Mouse (Mus musculus) adrenal gland, adult 18-20 months (tissue): ENCODE results near the gene Large1. TPM values are rescaled to one million over a fixed set of nuclear protein-coding genes. Genes with fewer than 3 reads are reported as not detected.
A peak's percentile ranks its signal among the peaks of the same experiment; 100 is the strongest.
"Not testable (repeated sequence)": the region's sequence is repeated elsewhere in the genome, so short reads cannot be mapped to it uniquely, and the experiment has no call there.

Experiments used
- DNase-seq, 2 experiments: peaks; one replicate each; pipeline ENCODE4 v3.0.0; 2021 to 2022; ENCODE audit warnings: low spot score in 2 of 2
- total RNA-seq, 2 experiments: library from RNA; stranded (reverse); gene quantifications; 1 replicate in 1 of 2; 2 replicates in 1 of 2; pipeline ENCODE4 v1.2.3; 2021

Large1 gene
- total RNA-seq, 2 experiments from 2014 or later = 19.6 to 25.0 TPM

DNA sequence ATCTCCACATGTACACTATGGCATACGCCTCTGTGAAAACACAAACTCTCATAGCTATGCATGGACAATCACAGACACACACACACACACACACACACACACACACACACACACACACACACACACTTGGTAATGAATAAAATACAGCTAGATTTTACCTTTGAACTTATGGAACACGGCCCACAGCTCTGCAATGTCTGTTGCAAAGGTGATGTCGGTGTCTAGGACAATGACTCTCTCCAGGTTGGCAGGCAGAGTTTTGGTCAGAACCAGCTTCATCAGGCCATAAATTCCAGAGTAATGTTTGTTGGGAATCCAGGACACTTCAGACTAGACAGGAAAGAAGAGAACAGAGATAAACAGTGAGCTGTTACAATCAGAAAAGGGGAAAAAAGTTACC is 305.2 kb downstream of the Large1 start:
- DNase-seq = no peak

DNA sequence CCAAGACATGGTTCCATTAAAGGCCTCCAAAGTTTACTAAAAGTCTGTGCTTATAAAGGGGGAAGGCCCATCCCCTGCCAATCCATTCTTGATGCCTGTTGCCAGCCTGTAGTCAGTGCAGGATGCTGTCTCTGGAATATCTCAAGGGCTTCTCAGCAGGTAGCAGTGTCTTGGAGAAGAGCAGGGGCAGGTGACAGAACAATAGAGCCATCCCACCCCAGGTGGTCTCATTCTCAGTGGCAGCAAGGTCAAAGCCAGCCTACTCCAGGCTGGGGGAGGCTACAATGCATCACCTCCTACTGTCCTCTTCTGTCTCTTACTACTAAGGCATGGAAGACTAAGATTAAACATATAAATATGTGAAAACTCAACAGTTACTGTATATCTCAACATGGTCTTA is 323.6 kb downstream of the Large1 start:
- DNase-seq = no peak

DNA sequence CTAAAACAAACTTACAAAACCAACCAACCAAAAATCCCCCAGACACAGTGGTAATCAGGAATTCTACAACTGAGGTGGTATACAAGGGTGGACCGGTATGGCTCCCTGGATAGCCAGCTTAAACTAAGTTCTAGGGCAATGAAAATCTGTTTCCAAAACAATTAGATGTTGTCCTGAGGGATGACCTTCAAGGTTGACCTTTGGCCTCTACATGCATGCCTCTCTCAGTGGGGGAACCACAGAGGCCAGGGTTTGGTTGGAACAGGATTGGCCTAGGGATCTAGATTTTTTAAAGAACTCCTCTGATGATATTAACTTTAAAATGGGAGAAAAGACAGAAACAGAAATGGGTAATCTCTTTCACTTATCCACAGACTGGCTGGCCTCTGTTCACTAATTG is 335.1 kb downstream of the Large1 start:
- DNase-seq = no peak

DNA sequence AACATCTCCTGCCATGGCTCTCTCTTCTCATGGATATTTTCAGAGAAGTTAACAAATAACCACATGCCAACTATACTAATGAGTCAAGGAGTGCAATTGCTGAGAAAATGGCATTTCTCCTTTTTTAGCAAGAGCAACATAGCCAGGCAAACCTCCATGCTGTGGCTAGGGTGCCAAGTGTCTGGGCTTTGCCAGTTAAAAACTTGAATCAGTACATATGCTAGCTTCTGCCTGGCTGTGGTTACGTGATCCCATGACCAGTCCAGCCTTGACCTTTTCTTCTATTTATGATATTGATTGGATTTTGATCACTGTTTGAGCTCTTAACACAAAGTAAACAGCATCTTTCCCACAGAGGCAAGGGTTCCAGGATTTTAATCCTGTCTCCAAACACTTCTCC is 335.7 kb downstream of the Large1 start:
- DNase-seq = no peak

DNA sequence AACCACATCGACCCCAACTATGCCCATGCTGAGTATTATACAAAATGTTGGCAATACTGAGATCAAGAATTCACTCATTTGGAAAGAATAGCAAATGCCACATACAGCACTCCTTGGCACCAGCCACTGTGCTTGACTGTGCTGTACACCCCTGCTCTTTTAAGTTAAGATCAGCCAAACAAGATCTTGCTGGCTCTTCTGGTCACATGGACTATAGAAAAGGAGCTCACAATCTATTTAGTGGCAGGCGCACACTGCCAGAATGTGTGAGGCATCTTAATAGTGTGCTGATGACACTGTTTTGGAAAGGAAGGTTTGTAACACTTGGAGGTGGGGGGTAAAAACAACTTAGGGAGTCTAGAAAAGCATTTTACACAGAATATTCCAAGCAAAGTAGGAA is 337.0 kb downstream of the Large1 start:
- DNase-seq = no peak

DNA sequence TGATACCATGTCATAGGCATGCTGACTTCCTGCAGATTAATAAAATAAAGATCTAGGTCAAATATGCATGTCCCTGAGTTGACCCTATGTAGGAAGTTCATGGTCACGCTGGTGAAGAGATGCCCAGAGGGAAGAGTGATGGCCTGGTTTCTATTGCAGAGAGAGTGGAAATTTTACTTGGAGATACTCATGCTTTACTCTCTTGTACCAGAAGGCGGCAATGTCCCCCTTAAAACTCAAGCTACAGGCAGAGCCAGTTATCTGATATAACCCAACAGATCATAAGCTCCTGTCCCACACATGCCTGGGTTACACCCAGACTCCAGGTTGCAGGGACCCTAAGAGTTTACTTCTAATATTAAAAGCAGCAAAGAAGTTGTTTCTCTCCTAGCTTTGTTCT is 345.9 kb downstream of the Large1 start:
- no peak for DNase-seq

DNA sequence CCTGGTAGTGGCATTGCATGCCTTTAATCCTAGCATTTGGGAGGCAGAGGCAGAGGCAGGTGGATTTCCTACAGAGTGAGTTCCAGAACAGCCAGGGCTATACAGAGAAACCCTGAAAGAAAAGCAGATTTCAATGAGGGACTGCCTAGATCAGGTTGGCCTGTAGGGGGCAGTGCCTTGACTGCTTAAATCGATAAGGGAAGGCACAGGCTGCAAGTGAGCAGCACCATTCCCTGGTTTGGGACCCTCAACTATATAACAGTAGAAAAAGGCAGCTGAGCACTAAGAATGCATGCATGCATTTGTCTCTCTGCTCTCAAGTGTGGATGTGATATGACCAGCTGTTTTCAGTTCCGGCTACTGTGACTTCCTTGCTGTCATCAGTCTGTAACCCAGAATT is 349.5 kb downstream of the Large1 start:
- peak in 1 of 2 experiments; percentile 28 for DNase-seq

DNA sequence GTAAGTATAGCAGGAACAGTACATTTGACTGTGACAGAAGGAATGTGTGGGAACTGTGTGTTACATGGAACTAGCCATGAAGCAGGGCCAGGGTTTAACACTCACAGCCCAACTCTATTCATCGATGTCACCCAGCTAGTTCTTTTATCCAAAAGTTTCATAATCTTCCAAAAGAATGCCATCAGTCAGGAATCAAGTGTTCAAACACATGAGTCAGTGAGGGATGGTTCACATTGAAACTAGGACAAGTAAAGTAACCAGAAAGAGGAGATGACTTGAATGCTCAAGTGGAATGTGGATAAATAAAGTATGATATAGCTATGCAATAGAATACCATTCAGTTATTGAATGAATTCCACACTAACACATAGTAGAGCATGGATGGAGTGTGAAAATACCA is 359.5 kb downstream of the Large1 start:
- DNase-seq = no peak

DNA sequence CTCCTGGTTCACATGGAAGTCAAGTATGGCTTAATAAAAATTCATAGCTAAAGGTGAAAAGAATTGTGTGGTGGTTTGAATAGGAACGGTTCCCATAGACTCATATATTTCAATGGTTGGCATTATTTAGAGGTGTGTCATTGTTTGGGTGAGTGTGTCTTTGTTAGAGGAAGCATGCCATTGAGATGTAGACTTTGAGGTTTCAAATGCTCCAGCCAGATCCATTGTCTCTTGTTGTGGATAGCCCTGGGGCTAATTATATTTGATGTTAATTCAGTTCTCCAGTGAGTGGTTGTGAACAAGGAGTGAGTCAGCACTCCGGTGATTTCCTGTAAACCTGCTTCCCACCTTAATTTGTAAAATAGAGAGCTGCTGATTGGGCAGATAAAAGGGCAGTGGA is 362.9 kb downstream of the Large1 start:
- DNase-seq = no peak

DNA sequence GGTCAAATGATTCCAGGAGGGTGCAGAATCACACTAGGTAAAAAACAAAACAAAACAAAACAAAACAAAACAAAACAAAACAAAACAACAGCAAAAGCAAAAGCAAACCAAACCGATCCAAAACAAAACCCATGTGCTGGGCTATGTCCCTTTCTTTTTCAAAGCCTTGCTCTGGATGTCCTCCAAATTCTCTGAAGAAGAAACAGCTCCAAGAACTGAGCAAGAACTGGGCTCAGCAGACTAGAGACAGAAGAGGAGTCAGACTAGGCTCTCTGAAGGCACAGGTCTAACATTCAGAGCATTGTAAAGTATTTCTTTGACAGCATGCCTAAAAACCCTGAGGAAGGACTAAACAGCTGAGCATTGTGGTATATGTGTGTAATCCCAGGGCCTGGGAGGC is 370.5 kb downstream of the Large1 start:
- no peak for DNase-seq

DNA sequence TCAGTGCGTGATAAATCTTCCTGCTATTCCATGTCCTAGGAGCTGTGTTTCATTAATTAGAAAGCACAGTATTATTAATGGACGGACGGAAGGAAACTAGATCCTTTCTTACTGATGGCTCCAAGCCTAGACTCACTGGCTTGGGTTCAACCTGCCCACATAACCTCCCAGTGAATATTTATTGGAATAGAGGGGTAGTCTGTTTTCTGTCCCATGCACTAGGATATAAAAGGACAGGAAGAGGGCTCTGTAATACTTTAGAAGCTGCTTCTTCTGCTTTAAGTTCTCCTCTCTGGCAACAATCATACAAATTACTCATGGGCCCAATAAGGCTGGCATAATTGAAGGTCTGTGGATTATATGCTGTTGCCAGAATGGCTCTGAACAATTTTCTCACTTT is 398.3 kb downstream of the Large1 start:
- DNase-seq = no peak

DNA sequence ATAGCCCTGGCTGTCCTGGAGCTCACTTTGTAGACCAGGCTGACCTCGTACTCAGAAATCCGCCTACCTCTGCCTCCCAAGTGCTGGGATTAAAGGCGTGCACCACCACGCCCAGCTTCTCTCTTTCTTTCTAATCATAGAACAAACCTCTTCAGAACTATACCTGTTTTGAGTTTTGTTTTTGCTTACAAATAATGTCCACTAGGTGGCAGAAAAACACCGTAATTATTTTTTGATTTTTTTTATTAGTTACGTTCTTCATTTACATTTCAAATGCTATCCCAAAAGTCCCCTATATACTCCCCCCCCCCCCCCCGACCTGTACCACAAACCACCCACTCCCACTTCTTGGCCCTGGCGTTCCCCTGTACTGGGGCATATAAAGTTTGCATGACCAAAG is 411.9 kb downstream of the Large1 start:
- not testable (repeated sequence) for DNase-seq

DNA sequence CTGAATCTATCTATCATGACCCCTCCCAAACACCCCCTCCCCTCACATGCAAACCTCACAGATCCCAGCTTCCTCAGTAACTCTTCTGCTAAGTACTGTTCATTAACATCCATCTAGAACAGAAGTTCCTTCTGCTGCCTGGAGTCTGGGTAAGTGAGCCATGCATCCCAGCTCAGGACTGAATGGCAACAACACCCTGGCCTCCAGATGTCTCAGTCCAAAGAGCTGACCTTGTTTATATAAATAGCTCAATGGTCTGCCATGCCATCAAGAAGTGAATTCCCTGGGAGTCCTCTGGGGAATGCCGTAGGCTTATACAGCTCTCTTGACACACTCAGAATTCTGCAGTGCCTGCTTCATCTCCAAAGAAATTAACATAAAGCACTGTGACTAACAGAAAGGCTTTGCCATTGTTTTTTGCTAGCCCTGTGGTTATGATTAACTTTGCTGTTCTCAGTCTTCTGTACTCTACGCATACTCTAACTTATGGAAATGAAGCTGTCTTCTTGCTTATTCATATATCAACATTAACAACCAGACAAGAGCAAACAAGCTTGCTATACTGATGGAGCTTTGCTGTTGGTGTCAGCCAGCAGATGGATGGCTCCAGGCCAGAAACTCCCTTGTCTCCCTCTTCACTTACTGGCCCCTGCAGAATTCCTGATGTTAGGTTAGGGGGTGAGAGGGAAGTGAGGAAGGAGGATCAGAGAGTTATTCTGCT is 434.0 kb downstream of the Large1 start:
- DNase-seq = no peak

DNA sequence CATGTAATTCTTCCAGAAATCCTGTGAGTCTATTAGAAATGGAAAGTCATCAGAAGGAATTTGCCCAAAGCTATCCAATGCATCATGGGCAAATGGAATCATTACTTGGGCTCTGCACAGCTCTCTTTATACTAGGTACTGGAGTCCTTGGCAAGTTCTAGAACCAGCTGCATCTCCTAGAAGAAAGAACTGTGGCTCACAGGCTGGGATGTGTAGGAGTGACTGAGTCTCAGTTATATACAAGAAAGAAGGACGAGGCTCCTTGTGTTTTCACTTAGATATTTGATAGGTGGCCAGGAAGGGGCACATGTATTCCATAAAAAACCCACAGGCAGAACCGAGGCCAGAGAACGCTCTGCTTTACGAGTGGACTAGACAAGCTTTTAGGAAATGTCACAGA is 447.8 kb downstream of the Large1 start:
- DNase-seq = no peak

DNA sequence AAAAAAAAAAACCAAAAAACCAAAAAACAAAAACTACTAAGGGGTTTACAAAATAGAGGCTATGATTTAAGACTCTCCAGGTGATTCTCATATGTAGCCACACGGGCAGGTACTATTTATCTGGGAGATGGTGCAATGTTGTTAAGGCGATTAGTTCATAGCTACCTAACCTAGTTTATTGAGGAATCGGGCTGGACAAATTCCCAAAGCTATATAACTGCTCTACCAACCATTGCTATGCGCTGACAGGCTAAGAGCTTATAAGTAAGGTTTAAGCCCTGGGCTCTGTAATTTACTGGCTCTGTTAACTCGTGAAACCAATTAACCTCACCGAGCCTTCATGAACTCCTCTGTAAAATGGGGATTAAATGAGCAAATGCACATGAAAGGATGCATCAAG is 451.7 kb downstream of the Large1 start:
- no peak for DNase-seq

DNA sequence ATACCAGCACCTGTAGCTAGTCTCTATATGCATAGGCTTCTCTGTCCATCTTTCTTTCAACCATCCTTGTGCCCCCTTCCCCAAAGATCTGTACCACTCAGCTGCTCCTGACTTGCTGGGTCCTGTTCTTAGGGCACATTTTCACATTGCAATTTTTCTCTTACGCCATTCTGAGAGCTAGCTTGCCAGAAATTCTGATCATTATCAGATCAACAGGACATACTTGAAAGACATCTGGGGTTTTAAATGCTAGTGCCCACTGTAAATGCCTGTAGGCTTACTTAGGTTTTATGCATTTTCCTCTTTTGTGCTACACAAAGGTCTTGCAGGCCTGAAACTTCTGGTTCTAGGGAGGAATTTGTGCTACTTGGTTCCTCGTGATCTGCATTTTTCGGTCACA is 454.0 kb downstream of the Large1 start:
- no peak for DNase-seq

DNA sequence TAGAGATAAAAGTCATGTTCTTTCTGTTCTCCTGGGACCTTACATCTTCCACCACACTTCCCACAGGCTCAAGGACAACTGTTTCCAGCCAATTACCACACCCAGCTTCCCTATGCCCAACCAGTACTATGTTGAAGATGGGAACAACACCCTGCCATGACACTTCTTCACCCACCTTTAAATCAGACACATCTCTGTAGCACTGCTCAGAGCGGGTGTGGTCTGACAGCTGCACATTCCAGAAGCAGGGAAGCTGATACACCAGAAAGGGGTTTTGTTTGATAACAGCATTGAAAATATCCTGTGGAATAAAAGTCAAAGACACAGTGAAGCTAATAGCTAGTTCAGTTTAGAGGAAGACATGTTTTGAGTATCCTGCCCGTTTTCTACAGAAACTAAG is 470.3 kb downstream of the Large1 start:
- DNase-seq = no peak

DNA sequence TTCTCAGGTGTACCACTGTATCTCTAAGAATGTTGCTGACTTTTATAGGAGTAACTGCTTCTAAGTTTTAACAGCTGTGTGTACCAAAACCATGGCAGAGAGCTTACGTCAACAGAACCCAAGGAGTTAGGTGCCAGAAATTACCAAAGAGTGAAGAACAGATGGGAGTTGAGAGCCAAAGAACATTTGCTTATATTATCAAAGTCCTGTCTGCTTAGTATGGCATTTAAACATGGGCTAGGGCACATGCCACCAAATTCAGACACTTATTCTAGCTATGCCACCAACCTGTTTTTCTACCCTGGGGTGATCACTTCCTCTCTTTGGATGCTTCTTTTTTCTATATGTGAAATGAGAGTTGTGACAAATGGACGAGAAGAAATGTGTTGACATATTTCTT is 479.9 kb downstream of the Large1 start:
- no peak for DNase-seq

DNA sequence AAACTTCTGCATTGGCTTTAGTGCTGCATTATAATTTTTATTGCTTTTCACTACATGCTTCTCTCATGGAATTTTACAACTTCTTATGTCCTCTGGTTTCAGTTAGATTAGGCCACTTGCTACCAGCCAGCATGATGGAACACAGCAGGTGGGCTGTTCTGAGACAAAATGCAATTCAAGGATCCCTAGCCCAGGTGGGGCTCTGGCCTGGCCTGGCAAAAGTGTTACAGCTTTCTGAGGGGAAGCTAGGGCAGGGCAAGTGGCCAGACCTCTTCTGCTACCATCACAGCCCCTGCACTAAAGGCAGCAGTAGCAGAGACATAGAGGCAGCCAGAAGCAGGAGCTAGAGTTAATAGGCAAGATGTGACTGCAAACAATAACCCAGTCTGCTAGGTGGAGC is 506.5 kb downstream of the Large1 start:
- DNase-seq = no peak

DNA sequence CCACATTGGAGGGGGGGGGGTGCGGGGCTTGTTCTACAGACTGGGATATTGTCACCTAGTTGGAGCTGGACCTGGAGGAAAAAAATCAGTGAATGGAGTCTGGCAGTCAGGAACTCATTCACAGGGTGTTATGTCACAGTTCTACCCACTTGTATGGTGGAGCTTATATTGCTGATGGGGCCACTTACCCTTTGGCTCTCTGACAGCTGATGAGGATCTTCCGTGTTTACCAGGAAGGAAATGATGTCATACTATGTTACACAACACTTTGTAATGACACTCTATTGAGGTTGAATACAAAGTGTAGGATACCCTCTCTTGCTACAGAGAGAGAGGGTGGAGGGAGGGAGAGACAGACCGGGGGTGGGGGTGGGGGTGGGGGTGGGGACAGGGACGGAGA is 517.5 kb downstream of the Large1 start:
- DNase-seq = no peak

DNA sequence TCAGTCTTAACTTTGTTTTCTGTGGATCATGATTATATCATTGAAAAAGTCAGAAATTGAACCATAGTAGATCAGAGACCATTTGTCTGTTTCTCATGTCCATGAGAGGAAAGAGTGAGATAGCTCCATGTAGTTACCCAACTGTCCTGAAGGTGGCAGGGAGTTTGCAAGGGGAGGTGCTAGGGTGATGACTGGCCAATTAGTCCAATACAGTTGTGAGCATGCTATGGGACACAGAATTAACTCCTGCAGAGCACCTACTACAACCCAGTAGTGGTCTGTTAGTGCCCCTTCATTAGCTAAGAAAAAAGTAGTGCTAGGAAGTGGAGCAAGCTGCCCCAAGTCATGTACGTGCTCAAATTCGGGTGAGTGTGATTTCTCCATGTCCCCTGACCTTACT is 520.2 kb downstream of the Large1 start:
- DNase-seq = no peak

DNA sequence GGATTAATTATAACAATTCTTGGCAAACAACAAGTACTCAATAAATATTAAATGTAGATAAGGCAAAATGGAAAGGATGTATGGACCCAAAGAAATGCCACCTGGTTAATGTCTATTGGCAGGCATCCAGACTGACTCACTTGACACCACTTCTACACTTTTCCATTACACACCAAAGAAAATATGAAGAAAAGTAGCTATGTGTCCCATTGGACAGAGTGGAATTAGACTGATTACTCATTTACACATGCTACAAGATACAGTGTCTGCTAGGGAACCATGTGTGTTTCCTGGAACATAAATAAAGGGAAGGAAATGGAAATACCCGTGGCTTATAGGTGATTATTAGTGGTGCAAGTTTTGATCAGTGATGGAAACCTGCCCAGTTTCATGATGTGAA is 521.0 kb downstream of the Large1 start:
- DNase-seq = no peak

DNA sequence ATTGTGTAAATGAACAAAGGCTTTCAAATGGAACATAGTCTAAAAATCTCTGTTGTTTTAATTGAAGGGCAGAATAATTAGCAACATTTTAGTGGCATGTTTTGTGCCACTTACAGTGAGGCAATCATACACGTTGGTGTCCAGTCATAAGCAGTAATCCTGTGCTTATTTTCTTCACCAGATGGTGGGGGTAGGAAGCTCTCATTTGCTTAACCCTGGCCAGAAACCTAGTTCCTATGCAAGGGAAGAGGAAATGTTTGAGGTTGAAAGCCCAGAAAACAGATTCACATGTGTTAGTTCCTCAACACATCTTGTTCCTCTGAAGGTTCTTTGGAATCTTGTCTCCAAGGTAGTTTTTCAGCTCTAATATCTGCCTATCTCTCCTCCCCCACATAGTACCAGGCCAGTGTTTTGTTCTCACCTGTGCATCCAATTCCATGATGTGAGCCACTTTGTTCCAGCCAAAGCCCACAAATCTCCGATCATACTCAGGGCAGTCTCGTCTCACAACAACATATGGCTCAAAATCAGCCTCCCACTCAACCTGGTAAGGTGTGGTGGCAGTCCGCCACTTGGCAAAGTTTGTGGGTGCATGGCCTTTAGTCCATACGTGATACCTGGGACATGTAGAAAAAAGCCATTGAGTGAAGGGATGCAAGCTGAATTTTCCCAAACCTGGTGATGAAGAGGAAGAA is 535.5 kb downstream of the Large1 start:
- DNase-seq = no peak
